Mouse (Mus musculus) stomach, postnatal 0 days (tissue): ENCODE measurements around the gene Dhx8. TPM values are rescaled to one million over a fixed set of nuclear protein-coding genes. Genes with fewer than 3 reads are reported as not detected.

ENCODE experiments used
- ATAC-seq: fragments of 200-750 bp; cut with Nextera tagmentation; 2 replicates; pipeline ENCODE4 v1.8.0; 2017; ENCODE audit not compliant: low FRiP score, low TSS enrichment
- DNase-seq: peaks from one replicate; pipeline ENCODE4 v3.0.0-alpha.2; 2016; ENCODE audit warnings: low spot score
- H3K27ac ChIP-seq: fragments of 300-500 bp; sonication (generic); replicated peaks from 2 replicates; pipeline ENCODE4 v1.5.1; 2014; ENCODE audit warnings: mild to moderate bottlenecking, control low read depth
- H3K27me3 ChIP-seq: fragments of 300-500 bp; sonication (generic); 2 replicates; pipeline ENCODE4 v1.6.1; 2014; ENCODE audit warnings: low read length; ENCODE audit not compliant: control insufficient read depth, insufficient read depth
- H3K36me3 ChIP-seq: fragments of 300-500 bp; sonication (generic); 2 replicates; pipeline ENCODE4 v1.6.1; 2014; ENCODE audit warnings: low read length, mixed read lengths; ENCODE audit not compliant: control insufficient read depth, insufficient read depth
- H3K4me1 ChIP-seq: fragments of 300-500 bp; sonication (generic); replicated peaks from 2 replicates; pipeline ENCODE4 v1.6.1; 2014; ENCODE audit warnings: antibody characterized with exemption; ENCODE audit not compliant: control insufficient read depth, insufficient read depth
- H3K4me2 ChIP-seq: fragments of 300-500 bp; sonication (generic); replicated peaks from 2 replicates; pipeline ENCODE4 v1.6.1; 2014; ENCODE audit warnings: low read depth, mild to moderate bottlenecking, control low read depth, moderate library complexity
- H3K4me3 ChIP-seq: fragments of 300-500 bp; sonication (generic); 2 replicates; pipeline ENCODE4 v1.5.1; 2014; ENCODE audit warnings: low read depth, low read length, control low read depth
- H3K9ac ChIP-seq: fragments of 300-500 bp; sonication (generic); 2 replicates; pipeline ENCODE4 v1.6.1; 2014; ENCODE audit warnings: mild to moderate bottlenecking, low read length, control low read depth, mixed read lengths
- H3K9me3 ChIP-seq: fragments of 300-500 bp; sonication (generic); 2 replicates; pipeline ENCODE4 v1.6.1; 2016; ENCODE audit warnings: low read length; ENCODE audit not compliant: control insufficient read depth
- CTCF ChIP-seq: IDR thresholded peaks from 2 replicates; pipeline ENCODE4 v1.5.1; 2016; ENCODE audit warnings: antibody characterized with exemption, low read depth, mild to moderate bottlenecking, moderate library complexity
- EP300 ChIP-seq: optimal IDR thresholded peaks from 2 replicates; pipeline ENCODE3; 2016; ENCODE audit warnings: antibody characterized with exemption
- WGBS: fragments of 180-500 bp; shearing (Covaris S2); extraction: QIAGEN DNeasy Blood & Tissue Kit; methylation state at CpG from one replicate; pipeline ENCODE4 v1.1.7; 2014; 5-methylcytosine and 5-hydroxymethylcytosine counted together
- polyA plus RNA-seq: library from polyadenylated mRNA; unstranded; fragments of >200 nt; fragmentation: Nextera tagmentation; extraction: Ambion mirVana; gene quantifications from 2 replicates; pipeline ENCODE4 v1.2.1, GENCODE M21; 2015

Dhx8 gene
- polyA plus RNA-seq, 1 experiment from 2014 or later = 12.6 TPM

- peak overlapping the region; percentile 40 for H3K27ac ChIP-seq
- WGBS = under 1% methylated on average over 56 of the region's 67 CpGs
- DNase-seq = peak; percentile 57
- peak overlapping the region; percentile 50 for H3K9ac ChIP-seq
- peak; percentile 48 for ATAC-seq
- H3K4me1 ChIP-seq = peaks cover 4% of the 10 kb centered on the region; the same call in 1 of the 2 replicates
- no peaks in the 10 kb centered on the region for H3K9me3 ChIP-seq
- peak overlapping the region; percentile 94 for H3K4me2 ChIP-seq
- no peaks in the 10 kb centered on the region for H3K36me3 ChIP-seq
- H3K4me3 ChIP-seq = peak overlapping the region; percentile 56
- peaks cover 5% of the 10 kb centered on the region; the same call in 1 of the 2 replicates for H3K27me3 ChIP-seq
- TF ChIP-seq CTCF = no peak
These were observed 51.9 kb downstream of the Dhx8 start for GRCm38 (mm10) chr11:101784488-101785142.

- Histone ChIP-seq H3K27ac (peak within 1 kb of the TSS; percentile 40), H3K4me2 (peak within 1 kb of the TSS; percentile 94), H3K4me1 (peaks cover 5% of the 10 kb centered on the region), H3K9ac (peak within 1 kb of the TSS; percentile 50), H3K27me3 (peaks cover 5% of the 10 kb centered on the region; the same call in 1 of the 2 replicates), H3K4me3 (peak within 1 kb of the TSS; percentile 56), H3K9me3 (no peaks in the 10 kb centered on the region), H3K36me3 (no peaks in the 10 kb centered on the region)
- peak; percentile 94 for DNase-seq
- under 1% methylated on average over 33 of the region's 35 CpGs for WGBS
- peak; percentile 89 for ATAC-seq
- TF ChIP-seq CTCF (no peak), EP300 (no peak)
These were observed 52.6 kb downstream of the Dhx8 start, which contains the start of gene Etv4 for GRCm38 (mm10) chr11:101785143-101785851. Gene Etv4 (minus strand): TSS chr11:101785371.

- Histone ChIP-seq H3K9me3 (no peaks in the 10 kb centered on the region), H3K9ac (no peak overlapping the region), H3K4me3 (peak overlapping the region; percentile 56; the same call in 1 of the 2 replicates), H3K4me2 (peak overlapping the region; percentile 94), H3K4me1 (peaks cover 7% of the 10 kb centered on the region), H3K36me3 (no peaks in the 10 kb centered on the region), H3K27me3 (peaks cover 5% of the 10 kb centered on the region; the same call in 1 of the 2 replicates), H3K27ac (no peak overlapping the region)
- no peak for TF ChIP-seq CTCF
- TF ChIP-seq EP300 = no peak
- ATAC-seq (no peak), DNase-seq (no peak)
- WGBS = 9% methylated on average over 7 of the region's 7 CpGs
These were observed 53.1 kb downstream of the Dhx8 start for GRCm38 (mm10) chr11:101785852-101786205.

GRCm38 (mm10) chr11:101786651-101787050 lies 53.9 kb downstream of the Dhx8 start:
- WGBS = 56% methylated on average over 7 of the region's 7 CpGs
- H3K4me2 ChIP-seq = no peak overlapping the region
- TF ChIP-seq EP300 (no peak), CTCF (no peak)
- H3K4me3 ChIP-seq = no peak overlapping the region
- H3K9ac ChIP-seq = no peak overlapping the region
- DNase-seq (no peak), ATAC-seq (no peak)
- peaks cover 5% of the 10 kb centered on the region; the same call in 1 of the 2 replicates for H3K27me3 ChIP-seq
- no peak overlapping the region for H3K27ac ChIP-seq
- no peaks in the 10 kb centered on the region for H3K9me3 ChIP-seq
- peaks cover 7% of the 10 kb centered on the region for H3K4me1 ChIP-seq
- H3K36me3 ChIP-seq = no peaks in the 10 kb centered on the region

GRCm38 (mm10) chr11:101787432-101787831 lies 54.7 kb downstream of the Dhx8 start:
- no peaks in the 10 kb centered on the region for H3K36me3 ChIP-seq
- H3K4me1 ChIP-seq = peaks cover 7% of the 10 kb centered on the region
- ATAC-seq (no peak), DNase-seq (no peak)
- 87% methylated on average over 1 of the region's 1 CpGs for WGBS
- no peak overlapping the region for H3K9ac ChIP-seq
- no peak overlapping the region for H3K4me2 ChIP-seq
- H3K27ac ChIP-seq = no peak overlapping the region
- H3K27me3 ChIP-seq = peaks cover 5% of the 10 kb centered on the region; the same call in 1 of the 2 replicates
- no peak for TF ChIP-seq CTCF
- TF ChIP-seq EP300 = no peak
- no peak overlapping the region for H3K4me3 ChIP-seq
- H3K9me3 ChIP-seq = no peaks in the 10 kb centered on the region
